Mouse (Mus musculus): ENCODE results near the gene Adprhl2.

GRCm38 (mm10) chr4:126300916-126301583, 20.5 kb downstream of the Adprhl2 start:
- TF ChIP-seq CTCF (IDR thresholded peaks at IDR 0.05; ENCODE audit: low read depth, low read length): no peak
- no peak for TF ChIP-seq TAL1 (conservative IDR thresholded peaks at IDR 0.05; ENCODE audit: low read depth, low read length)
- no peak for TF ChIP-seq GATA1 (IDR thresholded peaks at IDR 0.05; ENCODE audit: borderline replicate concordance, low read length)
- TF ChIP-seq GATA2 (IDR thresholded peaks at IDR 0.05; ENCODE audit: borderline replicate concordance, low read depth, low read length): no peak
- no peak for TF ChIP-seq POLR2AphosphoS5 (IDR thresholded peaks at IDR 0.05; ENCODE audit: insufficient replicate concordance, low read depth, low read length)

All from G1E (cell line).